Mouse (Mus musculus) heart, postnatal 0 days (tissue): ENCODE measurements around the gene Ptprn2.

ENCODE experiments used
- CTCF ChIP-seq: IDR thresholded peaks from 2 replicates; pipeline ENCODE4 v1.5.1; 2016; ENCODE audit warnings: antibody characterized with exemption, control low read depth, low read depth
- EP300 ChIP-seq: IDR thresholded peaks from 2 replicates; pipeline ENCODE4 v1.6.1; 2016; ENCODE audit warnings: antibody characterized with exemption, low read depth

GRCm38 (mm10) chr12:117282659-117283058 lies 797.1 kb downstream of the Ptprn2 start:
- no peak for TF ChIP-seq CTCF
- TF ChIP-seq EP300, result no peak
